ENCODE assay signal across 25 mouse cellular contexts in genomic region chr4:62273916-62274315, GRCm38 (mm10).
"Had no signal": no experiment of that assay in that cellular context is flagged by ENCODE, and none has a peak within 500 bp of the region (broad histone marks: within the 10 kb centered on the region; RNA-seq: fewer than 3 reads in every experiment).

No protein-coding gene starts in this region.

- H3K4me3 ChIP-seq: heart, embryonic 10.5 days; heart, embryonic 13.5 days; heart, embryonic 15.5 days; hindbrain, embryonic 13.5 days; hindbrain, embryonic 15.5 days; kidney, embryonic 15.5 days; limb, embryonic 13.5 days; limb, embryonic 15.5 days had no signal

- DNase-seq: forebrain, postnatal 0 days; gastrocnemius, postnatal 14 days; gastrocnemius, postnatal 36 days; heart, adult 18-20 months; heart, postnatal 14 days; heart, postnatal 36 days; kidney, adult 11 months; kidney, adult 2 months; kidney, adult 9 months; kidney, postnatal 14 days; kidney, postnatal 36 days; layer of hippocampus, adult 9-11 months; layer of hippocampus, postnatal 36 days; left cerebral cortex, postnatal 4 days had no signal

- H3K27ac ChIP-seq: heart, embryonic 10.5 days; heart, embryonic 13.5 days; heart, embryonic 15.5 days; hindbrain, embryonic 15.5 days; kidney, embryonic 15.5 days; kidney, postnatal 0 days; limb, embryonic 13.5 days had no signal

- H3K4me2 ChIP-seq: heart, embryonic 13.5 days; heart, embryonic 15.5 days; hindbrain, embryonic 13.5 days; hindbrain, embryonic 15.5 days; kidney, embryonic 15.5 days; limb, embryonic 13.5 days; limb, embryonic 15.5 days had no signal

- H3K9me3 ChIP-seq: heart, embryonic 10.5 days; heart, embryonic 13.5 days; heart, embryonic 15.5 days; hindbrain, embryonic 13.5 days; hindbrain, embryonic 15.5 days; kidney, embryonic 15.5 days; limb, embryonic 13.5 days; limb, embryonic 15.5 days had no signal

- H3K27me3 ChIP-seq: heart, embryonic 13.5 days; heart, embryonic 15.5 days; hindbrain, embryonic 13.5 days; hindbrain, embryonic 15.5 days; kidney, embryonic 15.5 days; limb, embryonic 13.5 days; limb, embryonic 15.5 days had no signal

- ATAC-seq: forebrain, postnatal 0 days; hindbrain, postnatal 0 days; intestine, embryonic 16.5 days had no signal

- H3K4me1 ChIP-seq: limb, embryonic 13.5 days had no signal

- H3K36me3 ChIP-seq: heart, embryonic 10.5 days; heart, embryonic 13.5 days; heart, embryonic 15.5 days; hindbrain, embryonic 13.5 days; hindbrain, embryonic 15.5 days; kidney, embryonic 15.5 days; limb, embryonic 13.5 days; limb, embryonic 15.5 days had no signal

- H3K9ac ChIP-seq: forebrain, postnatal 0 days; heart, embryonic 13.5 days; heart, embryonic 15.5 days; hindbrain, embryonic 13.5 days; hindbrain, embryonic 15.5 days; kidney, embryonic 15.5 days; limb, embryonic 13.5 days; limb, embryonic 15.5 days had no signal
